Mouse (Mus musculus) midbrain, postnatal 0 days (tissue): Measurements from ENCODE around the gene Ehd1. TPM values are rescaled to one million over a fixed set of nuclear protein-coding genes. Genes with fewer than 3 reads are reported as not detected.

Source experiments
- ATAC-seq: fragments of 200-750 bp; cut with Nextera tagmentation; 2 replicates; pipeline ENCODE4 v1.8.0; 2017; ENCODE audit warnings: moderate number of reproducible peaks, mild to moderate bottlenecking, moderate TSS enrichment, moderate library complexity; ENCODE audit not compliant: low FRiP score
- DNase-seq: peaks from one replicate; pipeline ENCODE4 v3.0.0-alpha.2; 2015; ENCODE audit warnings: low spot score
- H3K27ac ChIP-seq: fragments of 300-500 bp; sonication (generic); 2 replicates; pipeline ENCODE4 v1.5.1; 2014; ENCODE audit warnings: low read depth, mild to moderate bottlenecking, low read length, mixed read lengths
- H3K27me3 ChIP-seq: fragments of 300-500 bp; sonication (generic); 2 replicates; pipeline ENCODE4 v1.6.1; 2014; ENCODE audit warnings: low read length, control low read depth, mixed read lengths; ENCODE audit not compliant: insufficient read depth
- H3K36me3 ChIP-seq: fragments of 300-500 bp; sonication (generic); 2 replicates; pipeline ENCODE4 v1.6.1; 2014; ENCODE audit warnings: low read length, control low read depth, mixed read lengths; ENCODE audit not compliant: insufficient read depth
- H3K4me1 ChIP-seq: fragments of 300-500 bp; sonication (generic); 2 replicates; pipeline ENCODE4 v1.6.1; 2014; ENCODE audit warnings: mild to moderate bottlenecking, control low read depth, antibody characterized with exemption, low read length, mixed read lengths; ENCODE audit not compliant: insufficient read depth
- H3K4me2 ChIP-seq: fragments of 300-500 bp; sonication (generic); 2 replicates; pipeline ENCODE4 v1.6.1; 2014; ENCODE audit warnings: low read depth, mild to moderate bottlenecking, low read length, mixed read lengths; ENCODE audit not compliant: poor library complexity, severe bottlenecking
- H3K4me3 ChIP-seq: fragments of 300-500 bp; sonication (generic); 2 replicates; pipeline ENCODE4 v1.5.1; 2014; ENCODE audit warnings: low read depth, mild to moderate bottlenecking, low read length, moderate library complexity
- H3K9ac ChIP-seq: fragments of 300-500 bp; sonication (generic); replicated peaks from 2 replicates; pipeline ENCODE4 v1.6.1; 2014; ENCODE audit warnings: mild to moderate bottlenecking, low read length, moderate library complexity, mixed read lengths; ENCODE audit not compliant: poor library complexity, severe bottlenecking
- H3K9me3 ChIP-seq: fragments of 300-500 bp; sonication (generic); 2 replicates; pipeline ENCODE4 v1.6.1; 2016; ENCODE audit warnings: low read length, control low read depth
- CTCF ChIP-seq: IDR thresholded peaks from 2 replicates; pipeline ENCODE4 v1.5.1; 2016; ENCODE audit warnings: antibody characterized with exemption, mild to moderate bottlenecking
- WGBS: fragments of 180-500 bp; shearing (Covaris S2); extraction: QIAGEN DNeasy Blood & Tissue Kit; methylation state at CpG from one replicate; pipeline ENCODE4 v1.1.7; 2014; 5-methylcytosine and 5-hydroxymethylcytosine counted together
- microRNA counts: library from miRNA; unstranded; fragments of <30 nt; microRNA quantifications from one replicate; lab custom pipeline; 2015
- microRNA-seq: library from miRNA; unstranded; fragments of <30 nt; microRNA quantifications from one replicate; pipeline ENCODE4, GENCODE M21; 2016; ENCODE audit warnings: borderline number of aligned reads
- polyA plus RNA-seq: library from polyadenylated mRNA; unstranded; fragments of >200 nt; fragmentation: Nextera tagmentation; extraction: Ambion mirVana; gene quantifications from 2 replicates; pipeline ENCODE4 v1.2.1, GENCODE M21; 2015
- total RNA-seq: library from RNA; depleted of rRNA; stranded (reverse); fragments of >200 nt; gene quantifications from 2 replicates; pipeline ENCODE4 v1.2.3, GENCODE M21; 2014; rRNA removed

Ehd1 gene
- total and polyA plus RNA-seq, 2 experiments from 2014 or later, result 74.0 to 139 TPM

DNA sequence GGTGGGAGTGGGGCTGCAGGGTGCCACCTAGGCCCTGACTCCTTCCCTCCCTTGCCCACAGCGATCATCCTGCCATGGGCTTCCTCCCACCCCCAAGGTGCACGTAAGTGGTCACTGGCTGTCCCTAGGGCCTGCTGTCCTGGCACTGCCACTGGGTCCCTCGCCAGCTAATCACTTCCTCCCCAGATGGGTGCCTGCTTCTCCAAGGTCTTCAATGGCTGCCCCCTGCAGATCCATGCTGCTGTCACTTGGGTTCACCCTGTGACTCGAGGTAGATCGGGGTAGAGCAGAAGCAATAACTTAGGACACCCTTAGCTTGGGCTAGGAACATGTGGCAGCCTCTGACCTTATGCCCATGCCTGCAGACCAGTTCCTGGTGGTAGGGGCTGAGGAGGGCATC, 69.5 kb downstream of the Ehd1 start:
- H3K27me3 ChIP-seq, result no peaks in the 10 kb centered on the region
- WGBS, result 85% methylated on average over 4 of the region's 5 CpGs
- no peaks in the 10 kb centered on the region for H3K9me3 ChIP-seq
- H3K4me1 ChIP-seq, result no peaks in the 10 kb centered on the region
- no peak overlapping the region for H3K4me2 ChIP-seq
- TF ChIP-seq CTCF, result no peak
- ATAC-seq (no peak), DNase-seq (no peak)
- peaks cover 64% of the 10 kb centered on the region for H3K36me3 ChIP-seq
- H3K27ac ChIP-seq, result no peak overlapping the region
- no peak overlapping the region for H3K4me3 ChIP-seq
- no peak overlapping the region for H3K9ac ChIP-seq

DNA sequence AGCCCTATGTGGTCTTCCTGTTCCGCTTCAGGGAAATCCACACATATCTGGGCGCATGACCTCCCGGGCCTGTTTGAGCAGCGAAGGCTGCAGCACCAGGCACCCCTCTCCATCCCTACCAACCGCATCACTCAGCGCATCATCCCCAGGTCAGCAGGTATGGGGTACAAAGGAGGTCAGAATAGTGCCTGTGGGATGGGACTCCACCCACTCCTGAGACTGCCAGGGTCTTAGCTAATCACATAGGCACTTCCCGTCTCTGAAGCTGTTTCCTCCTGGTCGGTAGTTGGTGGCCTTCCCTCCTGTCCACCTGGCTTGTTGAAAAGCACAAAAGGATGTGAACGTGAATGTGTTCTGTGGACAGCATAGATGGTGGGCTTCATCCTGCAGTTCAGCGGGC, 70.1 kb downstream of the Ehd1 start:
- Histone ChIP-seq H3K27me3 (no peaks in the 10 kb centered on the region), H3K4me1 (no peaks in the 10 kb centered on the region), H3K9me3 (no peaks in the 10 kb centered on the region), H3K4me2 (no peak overlapping the region), H3K9ac (no peak overlapping the region), H3K4me3 (no peak overlapping the region), H3K36me3 (peaks cover 64% of the 10 kb centered on the region), H3K27ac (no peak overlapping the region)
- no peak for DNase-seq
- 90% methylated on average over 10 of the region's 10 CpGs for WGBS
- TF ChIP-seq CTCF, result no peak
- ATAC-seq, result no peak

DNA sequence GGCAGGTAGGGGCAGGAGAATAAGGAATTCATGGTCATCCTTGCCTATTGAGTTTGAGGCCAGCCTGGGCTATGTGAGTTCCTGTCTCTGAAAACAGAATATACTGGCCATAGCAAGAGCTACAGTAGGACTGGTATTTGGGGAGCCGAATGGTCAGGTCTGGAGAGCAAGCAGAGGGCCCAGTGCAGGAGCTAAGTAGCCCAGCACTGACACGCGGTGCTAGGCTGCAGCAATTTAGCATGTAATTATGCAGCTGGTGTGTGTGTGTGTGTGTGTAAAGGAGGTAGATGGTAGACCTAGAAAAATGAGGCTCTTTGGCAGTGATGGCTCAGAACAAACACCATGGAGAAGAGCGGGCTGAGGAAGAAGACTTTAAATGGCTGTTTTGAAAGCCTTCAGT, 71.1 kb downstream of the Ehd1 start:
- ATAC-seq, result no peak
- H3K4me1 ChIP-seq, result no peaks in the 10 kb centered on the region
- no peak for DNase-seq

DNA sequence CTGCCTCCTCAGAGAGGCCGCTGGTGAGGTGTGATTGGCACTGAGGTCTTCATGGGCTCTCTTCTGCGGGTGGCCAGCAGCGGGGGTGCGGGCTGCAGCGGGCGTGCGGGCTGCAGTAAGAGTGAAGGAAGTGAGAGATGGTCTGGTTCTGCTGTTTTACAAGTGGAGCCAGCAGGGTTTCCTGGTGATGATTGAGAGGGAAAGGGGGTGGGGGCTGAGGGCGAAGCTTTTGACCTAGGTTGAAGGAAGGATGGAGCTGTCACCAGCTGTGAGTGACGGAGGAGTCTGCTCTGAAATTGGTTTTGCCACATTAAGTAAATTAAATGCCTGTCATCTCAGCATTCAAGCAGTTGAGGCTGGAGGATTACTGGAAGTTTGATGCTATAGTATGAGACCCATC, 72.2 kb downstream of the Ehd1 start:
- Histone ChIP-seq H3K4me2 (no peak overlapping the region), H3K9me3 (no peaks in the 10 kb centered on the region), H3K36me3 (peaks cover 61% of the 10 kb centered on the region), H3K27me3 (no peaks in the 10 kb centered on the region), H3K4me3 (no peak overlapping the region), H3K9ac (no peak overlapping the region), H3K27ac (no peak overlapping the region), H3K4me1 (no peaks in the 10 kb centered on the region)
- ATAC-seq, result no peak
- DNase-seq, result no peak
- 51% methylated on average over 9 of the region's 9 CpGs for WGBS
- TF ChIP-seq CTCF, result no peak

More for the DNA sequence above, 71.1 kb downstream of the Ehd1 start:
- H3K4me2 ChIP-seq, result no peak overlapping the region
- no peaks in the 10 kb centered on the region for H3K27me3 ChIP-seq
- no peak overlapping the region for H3K27ac ChIP-seq
- H3K4me3 ChIP-seq, result no peak overlapping the region
- TF ChIP-seq CTCF, result no peak
- peaks cover 64% of the 10 kb centered on the region for H3K36me3 ChIP-seq
- H3K9ac ChIP-seq, result no peak overlapping the region
- H3K9me3 ChIP-seq, result no peaks in the 10 kb centered on the region
- WGBS, result 94% methylated on average over 4 of the region's 4 CpGs

DNA sequence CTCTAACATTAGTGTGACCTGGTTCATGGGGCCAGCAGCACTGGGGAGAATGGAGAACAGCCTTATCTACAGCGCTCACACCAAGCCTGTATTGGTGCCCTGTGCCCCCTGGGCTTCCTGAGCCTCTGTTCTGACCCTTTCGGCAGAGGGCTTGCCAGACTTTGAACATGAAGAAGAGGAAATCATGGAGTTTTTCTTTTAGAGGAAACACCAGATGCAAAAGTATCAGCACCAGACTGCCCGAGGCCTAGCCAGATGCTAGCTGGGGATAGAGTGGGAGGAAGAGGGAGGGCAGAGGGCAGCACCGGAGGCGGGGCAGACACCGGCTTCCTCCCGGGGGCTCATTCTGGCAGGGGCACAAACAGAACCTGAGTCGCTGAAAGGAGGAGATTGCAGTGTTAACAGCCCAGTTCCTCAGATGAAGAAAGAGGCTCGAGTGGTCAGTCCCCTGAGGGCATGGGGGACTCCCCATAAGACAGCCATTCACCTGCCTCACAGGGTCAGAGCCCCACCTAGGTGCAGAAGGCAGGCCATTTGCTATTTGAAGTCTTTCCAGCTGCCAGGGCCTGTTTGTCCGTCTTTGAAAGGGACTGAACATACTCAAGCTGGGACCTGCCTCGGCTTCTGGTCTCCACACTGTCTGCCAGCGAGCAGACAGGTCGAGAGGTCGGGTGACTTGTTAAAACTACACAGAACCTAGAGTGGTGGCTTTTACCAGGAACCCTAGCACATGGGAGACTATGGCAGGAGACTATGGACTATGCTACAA, 72.9 kb downstream of the Ehd1 start:
- ATAC-seq (no peak), DNase-seq (no peak)
- Histone ChIP-seq H3K27me3 (no peaks in the 10 kb centered on the region), H3K9ac (no peak overlapping the region), H3K4me2 (no peak overlapping the region), H3K4me1 (no peaks in the 10 kb centered on the region), H3K4me3 (no peak overlapping the region), H3K9me3 (no peaks in the 10 kb centered on the region), H3K36me3 (peaks cover 61% of the 10 kb centered on the region), H3K27ac (no peak overlapping the region)
- 47% methylated on average over 14 of the region's 14 CpGs for WGBS
- no peak for TF ChIP-seq CTCF

MicroRNAs within 50 kb of the gene (microRNA counts, 519-probe panel; counts per million panel counts)
- microRNA mmu-miR-192 (lab: Ali Mortazavi, UCI), result 528 counts per million, percentile 58 among the panel's probes with 10 or more counts

Small RNA genes within 50 kb of the gene (microRNA-seq; reads per million reads assigned to microRNA genes)
- 102 reads per million, percentile 44 among the genes with 10 or more reads in this experiment for gene Mir192
- gene Mir194-2, result 144 reads per million, percentile 50 among the genes with 10 or more reads in this experiment
- gene Mir6989, result not detected

Other genes starting within 250 kb of the Ehd1 start
- 27.8 and 36.3 TPM in 2 replicates for gene Syvn1, start 230.1 kb upstream of the Ehd1 start, total RNA-seq
- 34.6 and 34.8 TPM in 2 replicates for gene Syvn1, start 230.1 kb upstream of the Ehd1 start, polyA plus RNA-seq
- gene Mrpl49, start 218.9 kb upstream of the Ehd1 start, total RNA-seq, result 34.7 and 37.3 TPM in 2 replicates
- gene Mrpl49, start 218.9 kb upstream of the Ehd1 start, polyA plus RNA-seq, result 50.0 and 55.8 TPM in 2 replicates
- gene Fau, start 218.9 kb upstream of the Ehd1 start, total RNA-seq, result 494 and 628 TPM in 2 replicates
- gene Fau, start 218.9 kb upstream of the Ehd1 start, polyA plus RNA-seq, result 587 and 625 TPM in 2 replicates
- gene Znhit2, start 215.5 kb upstream of the Ehd1 start, total RNA-seq, result 53.3 and 59.1 TPM in 2 replicates
- gene Znhit2, start 215.5 kb upstream of the Ehd1 start, polyA plus RNA-seq, result 40.4 and 41.0 TPM in 2 replicates
- gene Tm7sf2, start 208.4 kb upstream of the Ehd1 start, total RNA-seq, result 79.5 and 98.1 TPM in 2 replicates
- 50.2 and 51.6 TPM in 2 replicates for gene Tm7sf2, start 208.4 kb upstream of the Ehd1 start, polyA plus RNA-seq
- gene Vps51, start 199.5 kb upstream of the Ehd1 start, total RNA-seq, result 95.7 and 114 TPM in 2 replicates
- 92.4 and 101 TPM in 2 replicates for gene Vps51, start 199.5 kb upstream of the Ehd1 start, polyA plus RNA-seq
- gene Tmem262, start 196.7 kb upstream of the Ehd1 start, total RNA-seq, result not detected in 2 replicates
- gene Tmem262, start 196.7 kb upstream of the Ehd1 start, polyA plus RNA-seq, result not detected in 2 replicates
- gene Gm28374, start 194.5 kb upstream of the Ehd1 start, total RNA-seq, result not detected in 2 replicates
- gene Gm28374, start 194.5 kb upstream of the Ehd1 start, polyA plus RNA-seq, result 0.81 and 1.1 TPM in 2 replicates
- gene Zfpl1, start 191.8 kb upstream of the Ehd1 start, total RNA-seq, result 76.0 and 97.6 TPM in 2 replicates
- 92.0 and 99.6 TPM in 2 replicates for gene Zfpl1, start 191.8 kb upstream of the Ehd1 start, polyA plus RNA-seq
- gene Cdca5, start 191.7 kb upstream of the Ehd1 start, total RNA-seq, result 1.3 and 1.6 TPM in 2 replicates
- gene Cdca5, start 191.7 kb upstream of the Ehd1 start, polyA plus RNA-seq, result 1.6 and 1.8 TPM in 2 replicates
- not detected in 2 replicates for gene AC131692.1, start 182.3 kb upstream of the Ehd1 start, total RNA-seq
- not detected in 2 replicates for gene AC131692.1, start 182.3 kb upstream of the Ehd1 start, polyA plus RNA-seq
- gene Naaladl1, start 170.9 kb upstream of the Ehd1 start, total RNA-seq, result 0.42 and 1.0 TPM in 2 replicates
- gene Naaladl1, start 170.9 kb upstream of the Ehd1 start, polyA plus RNA-seq, result 0.41 and 0.53 TPM in 2 replicates
- gene Sac3d1, start 158.1 kb upstream of the Ehd1 start, total RNA-seq, result 66.6 and 73.1 TPM in 2 replicates
- 52.6 and 53.1 TPM in 2 replicates for gene Sac3d1, start 158.1 kb upstream of the Ehd1 start, polyA plus RNA-seq
- 51.0 and 66.4 TPM in 2 replicates for gene Snx15, start 148.4 kb upstream of the Ehd1 start, total RNA-seq
- 66.1 and 69.1 TPM in 2 replicates for gene Snx15, start 148.4 kb upstream of the Ehd1 start, polyA plus RNA-seq
- not detected in 2 replicates for gene Batf2, start 135.7 kb upstream of the Ehd1 start, total RNA-seq
- gene Batf2, start 135.7 kb upstream of the Ehd1 start, polyA plus RNA-seq, result not detected in 2 replicates
- gene Arl2, start 135.2 kb upstream of the Ehd1 start, total RNA-seq, result 83.4 and 123 TPM in 2 replicates
- 159 and 174 TPM in 2 replicates for gene Arl2, start 135.2 kb upstream of the Ehd1 start, polyA plus RNA-seq
- gene Majin, start 92.3 kb upstream of the Ehd1 start, total RNA-seq, result not detected in 2 replicates
- 0.16 and 0.18 TPM in 2 replicates for gene Majin, start 92.3 kb upstream of the Ehd1 start, polyA plus RNA-seq
- gene Gpha2, start 50.3 kb upstream of the Ehd1 start, total RNA-seq, result not detected in 2 replicates
- gene Gpha2, start 50.3 kb upstream of the Ehd1 start, polyA plus RNA-seq, result 0.31 TPM in 1 of 2 replicates, not detected in the other
- gene Ppp2r5b, start 40.9 kb upstream of the Ehd1 start, total RNA-seq, result 248 and 256 TPM in 2 replicates
- gene Ppp2r5b, start 40.9 kb upstream of the Ehd1 start, polyA plus RNA-seq, result 177 and 189 TPM in 2 replicates
- 34.3 and 38.2 TPM in 2 replicates for gene Atg2a, start 35.1 kb upstream of the Ehd1 start, total RNA-seq
- gene Atg2a, start 35.1 kb upstream of the Ehd1 start, polyA plus RNA-seq, result 9.6 and 9.7 TPM in 2 replicates
- gene Cdc42bpg, start 29.7 kb downstream of the Ehd1 start, total RNA-seq, result 4.8 and 5.4 TPM in 2 replicates
- gene Cdc42bpg, start 29.7 kb downstream of the Ehd1 start, polyA plus RNA-seq, result 0.20 and 0.67 TPM in 2 replicates
- 59.6 and 85.6 TPM in 2 replicates for gene Men1, start 58.3 kb downstream of the Ehd1 start, total RNA-seq
- gene Men1, start 58.3 kb downstream of the Ehd1 start, polyA plus RNA-seq, result 56.8 and 60.6 TPM in 2 replicates
- 70.6 and 86.8 TPM in 2 replicates for gene Map4k2, start 64.4 kb downstream of the Ehd1 start, total RNA-seq
- 18.1 TPM in 2 replicates for gene Map4k2, start 64.4 kb downstream of the Ehd1 start, polyA plus RNA-seq
- gene Sf1, start 87.0 kb downstream of the Ehd1 start, total RNA-seq, result 70.5 and 92.2 TPM in 2 replicates
- gene Sf1, start 87.0 kb downstream of the Ehd1 start, polyA plus RNA-seq, result 90.2 and 95.5 TPM in 2 replicates
- 16.4 and 25.8 TPM in 2 replicates for gene Pygm, start 107.7 kb downstream of the Ehd1 start, total RNA-seq
- 11.7 and 13.2 TPM in 2 replicates for gene Pygm, start 107.7 kb downstream of the Ehd1 start, polyA plus RNA-seq
- gene Rasgrp2, start 122.6 kb downstream of the Ehd1 start, total RNA-seq, result 250 and 291 TPM in 2 replicates
- 232 and 264 TPM in 2 replicates for gene Rasgrp2, start 122.6 kb downstream of the Ehd1 start, polyA plus RNA-seq
- gene Nrxn2, start 142.0 kb downstream of the Ehd1 start, total RNA-seq, result 382 and 409 TPM in 2 replicates
- 74.3 and 75.7 TPM in 2 replicates for gene Nrxn2, start 142.0 kb downstream of the Ehd1 start, polyA plus RNA-seq